Mouse (Mus musculus) spleen, adult 2 months (tissue): Measurements from ENCODE around the gene Eftud2.

ENCODE experiments used
- CTCF ChIP-seq: fragments of 200-500 bp; IDR thresholded peaks from 2 replicates; pipeline ENCODE4 v1.5.1; 2011; ENCODE audit warnings: mild to moderate bottlenecking, inconsistent platforms; ENCODE audit not compliant: insufficient read depth, insufficient read length, insufficient replicate concordance; ENCODE audit errors: extremely low read depth
- POLR2A ChIP-seq: fragments of 200-500 bp; IDR thresholded peaks from 2 replicates; pipeline ENCODE4 v1.6.1; 2011; ENCODE audit warnings: low read depth, low read length, inconsistent platforms

DNA sequence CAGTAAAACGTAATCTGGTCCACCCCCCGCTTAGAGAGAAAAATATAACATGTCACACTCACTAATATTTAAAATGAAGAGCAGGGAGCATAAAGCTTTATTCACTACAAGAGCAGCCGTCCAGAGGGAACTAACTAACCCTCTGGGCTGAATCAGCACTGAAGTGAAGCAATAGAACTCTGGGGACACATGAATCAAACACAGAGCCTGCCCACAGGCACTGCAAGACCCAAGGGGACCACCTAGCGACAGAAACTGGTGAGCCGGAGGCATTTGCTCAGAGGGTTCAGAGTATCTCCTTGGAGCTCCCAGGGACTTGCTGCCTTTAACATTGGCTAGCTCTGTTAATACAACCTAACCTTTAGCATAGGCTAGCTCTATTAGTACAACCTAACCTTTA lies 9.3 kb upstream of the Eftud2 start:
- TF ChIP-seq CTCF (no peak), POLR2A (no peak)
